Mouse (Mus musculus): ENCODE measurements around the gene Sipa1. TPM values are rescaled to one million over a fixed set of nuclear protein-coding genes. Genes with fewer than 3 reads are reported as not detected.

Sipa1 gene
- polyA plus RNA-seq, 1 experiment from 2014 or later = 16.3 TPM

DNA sequence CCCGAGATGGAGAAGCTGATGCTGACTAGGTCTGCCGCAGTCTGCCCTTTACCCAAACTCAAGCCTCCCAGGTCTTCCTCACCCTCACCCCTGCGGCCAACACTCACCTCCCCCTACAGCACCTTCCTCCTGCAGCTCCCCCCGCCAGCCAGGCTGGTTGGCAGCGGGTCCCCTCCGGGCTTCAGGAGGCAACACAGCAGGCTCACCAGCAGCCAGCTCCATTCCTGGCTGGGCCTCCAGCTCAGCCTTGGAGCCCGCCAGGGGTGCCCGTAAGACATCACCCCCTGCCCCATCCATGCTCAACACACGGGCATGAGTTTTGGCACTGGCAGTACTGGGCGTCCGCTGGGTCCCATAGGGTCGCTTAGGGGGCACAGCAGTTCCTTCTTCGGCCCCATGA lies 21.5 kb upstream of the Sipa1 start:
- no peak overlapping the region for H3K9ac ChIP-seq
- 89% methylated on average over 13 of the region's 13 CpGs for WGBS

DNA sequence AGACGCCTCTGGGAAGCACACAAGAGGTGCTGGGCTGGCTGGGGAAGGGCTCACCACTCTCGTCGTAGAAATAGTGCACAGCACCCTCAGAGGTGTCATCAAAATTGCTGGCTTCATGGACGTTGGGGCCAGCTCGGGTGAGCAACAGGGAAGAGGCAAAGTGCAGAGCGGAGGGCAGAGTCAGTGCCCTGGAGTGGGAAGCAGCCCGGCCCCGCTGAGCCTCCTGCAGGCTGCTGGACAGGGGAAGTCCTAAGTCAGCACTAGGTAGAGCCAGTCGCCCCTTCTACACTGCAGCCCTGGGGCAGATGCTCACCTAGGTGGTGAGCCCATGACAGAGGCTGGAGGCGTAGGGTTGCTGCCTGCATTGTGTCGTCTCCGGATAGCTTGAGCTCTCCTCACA lies 20.7 kb upstream of the Sipa1 start:
- H3K36me3 ChIP-seq (replicated peaks) = peaks cover 74% of the 10 kb centered on the region
- H3K9me3 ChIP-seq = no peaks in the 10 kb centered on the region
- no peak overlapping the region for H3K4me2 ChIP-seq
- H3K27me3 ChIP-seq = no peaks in the 10 kb centered on the region
- H3K9ac ChIP-seq = no peak overlapping the region
- 94% methylated on average over 12 of the region's 12 CpGs for WGBS
- ATAC-seq (ENCODE audit: low FRiP score) = no peak
- H3K27ac ChIP-seq = no peak overlapping the region
- no peak overlapping the region for H3K4me3 ChIP-seq (replicated peaks)
- H3K4me1 ChIP-seq = peaks cover 12% of the 10 kb centered on the region

More for the DNA sequence above, 21.5 kb upstream of the Sipa1 start:
- Histone ChIP-seq H3K27me3 (no peaks in the 10 kb centered on the region), H3K4me2 (no peak overlapping the region), H3K4me3 (replicated peaks) (no peak overlapping the region), H3K27ac (no peak overlapping the region), H3K4me1 (peaks cover 14% of the 10 kb centered on the region), H3K9me3 (no peaks in the 10 kb centered on the region), H3K36me3 (replicated peaks) (peaks cover 67% of the 10 kb centered on the region)
- no peak for ATAC-seq (ENCODE audit: low FRiP score)

- no peaks in the 10 kb centered on the region for H3K9me3 ChIP-seq
- no peak overlapping the region for H3K27ac ChIP-seq
- H3K4me2 ChIP-seq = no peak overlapping the region
- H3K4me3 ChIP-seq (replicated peaks) = no peak overlapping the region
- H3K4me1 ChIP-seq = no peaks in the 10 kb centered on the region
- H3K27me3 ChIP-seq = no peaks in the 10 kb centered on the region
- H3K9ac ChIP-seq = no peak overlapping the region
- no peak for ATAC-seq (ENCODE audit: low FRiP score)
- 91% methylated on average over 4 of the region's 4 CpGs for WGBS
- H3K36me3 ChIP-seq (replicated peaks) = peaks cover 92% of the 10 kb centered on the region
Observed at GRCm38 (mm10) chr19:5680432-5680831, 16.9 kb upstream of the Sipa1 start.

GRCm38 (mm10) chr19:5668372-5668771 lies 4.9 kb upstream of the Sipa1 start:
- Histone ChIP-seq H3K36me3 (replicated peaks) (peaks cover 90% of the 10 kb centered on the region), H3K27me3 (no peaks in the 10 kb centered on the region), H3K27ac (no peak overlapping the region), H3K9ac (no peak overlapping the region), H3K9me3 (no peaks in the 10 kb centered on the region), H3K4me3 (replicated peaks) (no peak overlapping the region), H3K4me2 (no peak overlapping the region), H3K4me1 (peaks cover 8% of the 10 kb centered on the region)
- no peak for ATAC-seq (ENCODE audit: low FRiP score)
- 90% methylated on average over 4 of the region's 4 CpGs for WGBS

- no peak overlapping the region for H3K4me2 ChIP-seq
- no peak overlapping the region for H3K27ac ChIP-seq
- 92% methylated on average over 18 of the region's 18 CpGs for WGBS
- H3K27me3 ChIP-seq = no peaks in the 10 kb centered on the region
- H3K36me3 ChIP-seq (replicated peaks) = peaks cover 70% of the 10 kb centered on the region
- H3K4me1 ChIP-seq = peaks cover 17% of the 10 kb centered on the region
- ATAC-seq (ENCODE audit: low FRiP score) = no peak
- no peak overlapping the region; the same call in 1 of the 2 replicates for H3K9ac ChIP-seq
- no peak overlapping the region for H3K4me3 ChIP-seq (replicated peaks)
- H3K9me3 ChIP-seq = no peaks in the 10 kb centered on the region
Observed at GRCm38 (mm10) chr19:5666386-5666785, 2.9 kb upstream of the Sipa1 start.

GRCm38 (mm10) chr19:5665465-5665864 lies 2.0 kb upstream of the Sipa1 start:
- Histone ChIP-seq H3K27ac (no peak overlapping the region), H3K4me2 (no peak overlapping the region), H3K9ac (no peak overlapping the region), H3K9me3 (no peaks in the 10 kb centered on the region), H3K36me3 (replicated peaks) (peaks cover 61% of the 10 kb centered on the region), H3K4me3 (replicated peaks) (no peak overlapping the region), H3K27me3 (no peaks in the 10 kb centered on the region), H3K4me1 (peaks cover 19% of the 10 kb centered on the region)
- ATAC-seq (ENCODE audit: low FRiP score) = no peak
- 89% methylated on average over 15 of the region's 15 CpGs for WGBS

GRCm38 (mm10) chr19:5664669-5665257 lies 1.3 kb upstream of the Sipa1 start:
- Histone ChIP-seq H3K9me3 (no peaks in the 10 kb centered on the region), H3K27ac (no peak overlapping the region), H3K4me1 (peaks cover 19% of the 10 kb centered on the region), H3K4me3 (replicated peaks) (no peak overlapping the region), H3K9ac (no peak overlapping the region), H3K4me2 (no peak overlapping the region), H3K27me3 (no peaks in the 10 kb centered on the region), H3K36me3 (replicated peaks) (peaks cover 54% of the 10 kb centered on the region)
- ATAC-seq (ENCODE audit: low FRiP score) = no peak
- 94% methylated on average over 10 of the region's 10 CpGs for WGBS

- Histone ChIP-seq H3K27me3 (no peaks in the 10 kb centered on the region), H3K4me3 (replicated peaks) (peak overlapping the region; percentile 39; the same call in 1 of the 2 replicates), H3K36me3 (replicated peaks) (peaks cover 30% of the 10 kb centered on the region), H3K9me3 (no peaks in the 10 kb centered on the region), H3K4me1 (peaks cover 19% of the 10 kb centered on the region), H3K9ac (peak overlapping the region; percentile 56; the same call in 1 of the 2 replicates), H3K27ac (peak overlapping the region; percentile 42; the same call in 1 of the 2 replicates), H3K4me2 (peak overlapping the region; percentile 54)
- no peak for ATAC-seq (ENCODE audit: low FRiP score)
- WGBS = 83% methylated on average over 8 of the region's 8 CpGs
Observed at GRCm38 (mm10) chr19:5662310-5662709, 1.2 kb downstream of the Sipa1 start.

DNA sequence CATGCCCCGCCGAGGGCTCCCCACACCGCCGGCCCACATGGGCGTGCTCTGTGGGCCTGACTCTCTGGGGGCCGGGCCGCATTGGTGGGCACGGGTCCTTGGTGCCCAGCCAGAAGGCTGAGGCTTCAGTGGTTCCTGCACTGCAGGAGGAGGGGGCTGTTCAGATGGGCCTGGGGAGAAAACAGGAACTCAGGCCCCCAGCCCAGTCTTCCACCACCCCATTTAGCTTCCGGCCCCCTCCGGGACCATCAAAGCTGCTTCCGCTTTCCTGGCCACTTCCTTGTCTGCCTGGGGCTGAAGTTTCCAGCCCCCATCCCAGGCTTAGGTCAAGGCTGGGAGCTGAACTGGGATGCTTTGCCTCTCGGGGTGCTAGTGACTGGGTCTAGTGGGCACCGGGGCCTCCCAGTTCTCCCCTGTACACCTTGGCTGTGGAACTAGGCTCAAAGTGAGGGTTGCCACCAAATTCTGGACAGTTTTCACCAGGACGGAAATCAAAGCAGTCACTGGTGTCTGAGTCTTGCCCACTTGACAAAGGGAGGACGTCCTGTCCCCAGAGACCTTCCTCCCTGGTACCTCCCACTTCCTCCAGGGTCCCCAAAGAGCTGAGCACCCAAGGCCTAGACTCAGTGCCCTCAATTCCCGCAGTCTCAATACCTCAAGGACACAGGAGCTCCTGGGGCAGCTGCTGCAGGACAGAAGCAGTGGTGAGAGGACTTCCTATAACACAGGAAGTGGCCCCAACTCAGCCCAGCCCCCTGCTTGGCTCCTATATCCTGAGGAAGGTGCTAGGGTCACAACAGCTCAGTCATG lies 2.4 kb downstream of the Sipa1 start:
- peaks cover 8% of the 10 kb centered on the region for H3K27me3 ChIP-seq
- 92% methylated on average over 16 of the region's 16 CpGs for WGBS
- H3K9me3 ChIP-seq = no peaks in the 10 kb centered on the region
- peaks cover 18% of the 10 kb centered on the region for H3K36me3 ChIP-seq (replicated peaks)
- no peak for ATAC-seq (ENCODE audit: low FRiP score)
- 0 out of 2 replicates have a peak overlapping the region, but pooled peaks have one; percentile 13 for H3K27ac ChIP-seq
- no peak overlapping the region for H3K4me3 ChIP-seq (replicated peaks)
- H3K4me2 ChIP-seq = no peak overlapping the region
- H3K4me1 ChIP-seq = peaks cover 19% of the 10 kb centered on the region
- H3K9ac ChIP-seq = no peak overlapping the region

DNA sequence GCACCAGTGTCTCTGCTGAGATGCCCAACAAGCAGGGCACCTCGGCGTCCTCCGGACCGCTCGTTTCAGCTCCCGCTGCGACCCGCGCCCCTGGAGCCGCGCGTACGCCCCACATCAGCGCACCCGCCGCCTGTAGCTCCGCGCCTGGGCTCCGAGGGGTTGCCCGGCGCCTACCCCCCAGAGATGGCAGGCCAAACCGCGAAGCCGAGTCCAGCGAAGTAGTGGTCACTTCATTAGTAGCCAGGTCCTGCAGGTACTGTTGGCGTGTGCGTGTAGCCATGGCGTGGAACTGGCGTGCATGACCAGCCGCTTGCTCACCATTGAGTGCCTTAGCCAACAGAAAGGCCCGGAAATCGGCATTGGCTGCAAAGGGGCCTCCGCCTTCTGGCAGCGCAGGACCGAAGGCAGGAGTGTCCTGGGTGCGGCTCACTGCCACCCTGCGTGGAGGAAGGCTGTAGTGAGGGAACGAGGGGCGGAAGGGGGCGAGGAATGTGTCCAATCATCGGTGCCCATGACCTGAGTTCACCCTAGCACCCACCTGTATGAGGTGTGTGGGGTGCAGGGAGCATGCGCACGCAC lies 8.7 kb downstream of the Sipa1 start:
- Histone ChIP-seq H3K27ac (no peak overlapping the region), H3K36me3 (replicated peaks) (0 out of 2 replicates have a peak, but pooled peaks cover 11% of the 10 kb centered on the region), H3K27me3 (peaks cover 58% of the 10 kb centered on the region), H3K4me2 (peak overlapping the region; percentile 67), H3K4me3 (replicated peaks) (peak overlapping the region; percentile 41), H3K9me3 (no peaks in the 10 kb centered on the region), H3K9ac (peak overlapping the region; percentile 30), H3K4me1 (peaks cover 15% of the 10 kb centered on the region)
- ATAC-seq (ENCODE audit: low FRiP score) = no peak
- 4% methylated on average over 43 of the region's 43 CpGs for WGBS

GRCm38 (mm10) chr19:5653969-5654719 lies 9.4 kb downstream of the Sipa1 start:
- peak; percentile 76 for ATAC-seq (ENCODE audit: low FRiP score)
- peaks cover 58% of the 10 kb centered on the region for H3K27me3 ChIP-seq
- 0 out of 2 replicates have a peak, but pooled peaks cover 11% of the 10 kb centered on the region for H3K36me3 ChIP-seq (replicated peaks)
- peak overlapping the region; percentile 67 for H3K4me2 ChIP-seq
- WGBS = under 1% methylated on average over 62 of the region's 62 CpGs
- no peaks in the 10 kb centered on the region for H3K9me3 ChIP-seq
- H3K4me1 ChIP-seq = peaks cover 18% of the 10 kb centered on the region
- H3K4me3 ChIP-seq (replicated peaks) = peak overlapping the region; percentile 41
- H3K27ac ChIP-seq = no peak overlapping the region
- peak overlapping the region; percentile 47 for H3K9ac ChIP-seq

GRCm38 (mm10) chr19:5652570-5652969 lies 10.9 kb downstream of the Sipa1 start:
- WGBS = 71% methylated on average over 6 of the region's 6 CpGs

More at GRCm38 (mm10) chr19:5652570-5652969, 10.9 kb downstream of the Sipa1 start:
- Histone ChIP-seq H3K9ac (no peak overlapping the region), H3K9me3 (no peaks in the 10 kb centered on the region), H3K4me3 (replicated peaks) (no peak overlapping the region), H3K27ac (no peak overlapping the region), H3K4me2 (no peak overlapping the region), H3K36me3 (replicated peaks) (peaks cover 18% of the 10 kb centered on the region), H3K4me1 (peaks cover 29% of the 10 kb centered on the region), H3K27me3 (peaks cover 58% of the 10 kb centered on the region)
- ATAC-seq (ENCODE audit: low FRiP score) = no peak

All from forebrain, embryonic 12.5 days (tissue).